Mouse (Mus musculus) kidney, postnatal 25 days (tissue): ENCODE results near the gene Dnase1l2.
"Not testable (repeated sequence)": the region's sequence is repeated elsewhere in the genome, so short reads cannot be mapped to it uniquely, and the experiment has no call there.

ENCODE experiments used
- DNase-seq, 2 experiments: peaks; one replicate each; pipeline ENCODE4 v3.0.0; 2021; ENCODE audit warnings: mixed read lengths in 2 of 2

The Dnase1l2 gene

DNA sequence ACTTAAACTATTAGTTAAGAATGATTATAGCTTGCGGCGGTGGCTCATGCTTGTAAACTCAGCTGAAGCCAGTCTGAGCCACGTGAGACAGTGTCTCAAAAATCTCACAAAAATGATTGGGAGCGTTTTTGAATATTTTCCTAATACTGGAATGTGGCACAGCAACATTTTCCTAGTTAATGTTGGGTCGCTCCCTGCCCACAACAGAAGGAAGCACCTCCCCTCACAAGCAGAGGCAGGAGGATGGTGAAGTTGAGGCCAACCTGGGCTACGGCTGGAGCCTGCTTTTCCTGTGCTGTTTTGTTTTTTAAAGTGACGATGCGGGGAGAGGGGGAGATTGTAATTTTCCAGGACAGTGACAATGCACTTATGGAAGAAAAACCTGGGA, 15.7 kb downstream of the Dnase1l2 start:
- DNase-seq = peak in 1 of 2 experiments; percentile 27

DNA sequence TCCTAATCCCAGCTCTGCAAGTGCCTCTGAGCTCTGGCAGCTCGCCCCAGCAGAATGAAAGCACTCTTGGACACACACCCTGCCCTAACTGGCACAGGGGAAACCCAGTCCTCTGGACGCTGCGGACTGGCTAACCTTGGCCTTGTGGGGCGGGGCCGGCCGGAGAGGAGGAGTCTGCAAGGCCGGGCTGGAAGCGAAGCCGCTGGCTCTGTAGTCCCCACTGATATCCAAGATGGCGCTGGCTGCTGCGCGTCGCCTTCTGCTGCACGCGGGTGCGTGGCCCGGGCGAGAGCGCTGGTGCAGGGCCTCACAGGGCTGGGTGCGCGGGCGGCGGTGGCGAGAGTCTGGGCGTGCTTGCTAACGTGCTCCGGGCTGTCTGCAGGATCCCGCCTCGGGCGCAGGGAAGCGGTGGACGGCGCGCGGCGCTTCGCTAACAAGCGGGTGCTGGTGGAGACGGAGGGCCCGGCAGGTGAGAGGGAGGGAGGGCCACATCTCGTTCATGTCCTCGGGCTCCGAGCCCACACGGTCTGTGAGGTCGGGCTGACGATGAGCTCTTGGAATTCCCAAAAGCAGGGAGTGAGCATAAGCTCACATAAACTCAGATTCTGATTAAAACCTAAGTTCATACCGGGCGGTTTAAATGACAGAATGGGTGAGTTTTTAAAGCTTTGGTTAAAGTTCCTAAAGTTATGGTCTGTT, 16.3 kb downstream of the Dnase1l2 start, which contains the start of gene Eci1:
Gene Eci1 (plus strand): TSS at position 171 of the 699 bp plus-strand sequence.
- DNase-seq = peak; percentile 97 to 99

DNA sequence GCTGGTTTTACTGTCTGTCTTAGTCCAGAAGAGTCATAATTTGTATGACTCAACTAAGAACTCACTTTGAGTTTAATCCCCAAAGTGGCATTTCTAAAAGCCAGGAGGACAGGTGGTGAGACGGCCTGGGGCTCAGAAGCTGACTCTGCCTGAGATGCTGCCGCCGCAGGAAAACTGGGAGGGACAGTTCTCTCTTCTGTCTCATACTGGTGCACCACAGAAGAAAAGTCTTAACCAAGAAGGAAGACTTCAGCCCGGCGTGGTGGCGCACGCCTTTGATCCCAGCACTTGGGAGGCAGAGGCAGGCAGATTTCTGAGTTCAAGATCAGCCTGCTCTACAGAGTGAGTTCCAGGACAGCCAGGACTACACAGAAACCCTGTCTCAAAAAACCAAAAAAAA, 17.0 kb downstream of the Dnase1l2 start:
- no peak for DNase-seq

DNA sequence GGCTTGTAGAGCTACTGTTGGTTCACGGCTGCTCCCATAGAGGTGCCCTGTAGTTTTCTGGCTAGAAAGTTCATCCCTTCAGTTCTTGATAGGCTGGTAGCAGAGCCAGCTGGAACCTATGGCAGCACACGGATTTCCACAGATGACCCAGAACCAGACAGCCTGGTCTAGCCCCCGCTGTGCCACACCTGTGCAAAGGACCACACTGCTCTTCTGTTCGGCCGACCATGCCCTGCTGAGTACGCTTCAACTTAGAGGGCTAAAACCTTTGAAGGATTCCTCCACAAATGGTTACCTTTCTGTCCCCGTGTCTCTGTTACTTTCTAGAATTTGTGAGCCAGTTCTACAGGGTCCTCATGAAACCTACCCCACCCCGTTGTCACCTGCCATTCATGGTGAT, 17.6 kb downstream of the Dnase1l2 start:
- DNase-seq = not testable (repeated sequence)

DNA sequence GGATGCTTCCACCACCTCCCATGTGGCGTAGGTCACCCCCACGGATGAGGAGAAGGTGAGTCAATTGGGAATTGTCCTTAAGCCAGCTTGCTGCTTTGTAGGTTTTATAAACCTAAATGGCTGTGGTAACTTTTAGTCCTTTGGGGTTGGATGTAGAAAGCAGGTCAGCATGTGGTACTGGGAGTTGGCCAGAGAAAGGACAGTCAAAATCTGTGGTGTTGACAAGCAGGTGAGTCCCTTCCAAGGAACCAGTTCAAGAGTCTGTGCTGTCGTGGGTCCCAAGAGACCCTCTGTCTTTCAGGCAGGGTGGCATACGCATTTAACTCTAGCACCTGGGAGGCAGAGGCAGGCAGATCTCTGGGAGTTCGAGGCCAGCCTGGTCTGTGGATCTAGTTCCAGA, 18.4 kb downstream of the Dnase1l2 start:
- no peak for DNase-seq

DNA sequence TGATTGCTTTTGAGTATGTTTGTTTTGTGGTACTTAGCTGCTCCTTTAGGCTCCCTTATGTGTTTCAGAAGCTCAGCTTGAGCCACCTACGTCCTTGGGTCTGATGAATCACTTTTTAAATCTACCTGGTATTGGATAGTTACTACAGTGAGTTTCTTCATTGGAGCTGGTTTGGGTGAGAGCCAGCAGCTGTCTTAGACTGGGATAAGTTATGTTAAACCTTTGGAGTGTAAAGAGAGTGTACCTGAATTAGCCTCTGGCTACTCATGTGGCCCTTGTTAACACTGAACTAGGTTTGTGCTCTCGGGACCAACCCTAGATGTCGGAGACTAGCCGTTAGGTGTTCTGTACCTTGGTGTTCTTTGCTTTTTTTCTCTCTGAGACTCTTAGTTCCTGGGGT, 19.8 kb downstream of the Dnase1l2 start:
- DNase-seq = no peak

DNA sequence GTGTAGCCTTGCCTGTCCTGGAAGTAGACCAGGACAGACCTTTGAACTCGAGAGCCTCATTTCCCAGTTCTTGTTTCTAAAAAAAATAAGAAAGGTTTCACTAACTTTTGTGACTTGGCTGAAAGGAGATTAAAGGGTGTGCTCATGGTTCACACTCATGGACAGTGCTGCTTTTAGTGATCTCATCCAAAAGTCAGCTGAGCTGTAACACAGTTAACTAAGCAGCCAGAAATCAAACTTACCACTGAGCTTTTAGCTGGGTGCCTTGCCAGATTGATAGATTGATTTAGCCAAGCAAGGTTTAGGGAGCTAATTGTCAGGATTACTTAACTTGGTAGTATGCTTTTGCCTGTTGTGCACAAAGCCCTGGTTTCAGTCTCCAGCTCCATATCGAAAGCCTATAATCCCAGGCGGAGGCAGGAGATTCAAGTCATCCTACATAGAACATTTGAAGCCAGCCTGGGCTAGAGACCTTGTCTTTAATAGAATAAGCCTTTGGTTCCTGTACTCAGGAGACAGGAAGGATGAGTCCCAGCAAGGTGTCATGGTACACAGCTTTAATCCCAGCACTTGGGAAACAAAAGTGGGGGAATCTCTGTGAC, 26.8 kb downstream of the Dnase1l2 start:
- no peak for DNase-seq

DNA sequence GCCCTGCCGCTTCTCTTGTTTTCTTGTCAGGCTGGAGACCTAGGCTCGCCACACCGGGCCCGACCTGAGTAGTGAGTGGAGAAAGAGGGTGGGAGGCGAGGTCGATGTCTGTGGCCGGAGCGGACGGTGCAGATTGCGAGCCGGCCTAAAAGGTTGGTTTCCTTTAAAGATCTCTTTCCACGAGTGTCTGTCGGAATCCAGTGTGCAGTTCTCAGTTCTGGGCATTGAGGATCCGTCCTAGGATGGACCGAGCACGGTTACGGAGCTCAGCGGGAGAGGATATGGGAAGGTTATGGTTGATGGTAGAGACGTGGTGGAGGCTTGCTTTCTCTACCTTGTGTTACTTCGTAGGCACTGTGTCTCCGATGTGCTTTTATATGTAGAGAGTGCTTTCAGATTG, 27.9 kb downstream of the Dnase1l2 start:
- DNase-seq = no peak

DNA sequence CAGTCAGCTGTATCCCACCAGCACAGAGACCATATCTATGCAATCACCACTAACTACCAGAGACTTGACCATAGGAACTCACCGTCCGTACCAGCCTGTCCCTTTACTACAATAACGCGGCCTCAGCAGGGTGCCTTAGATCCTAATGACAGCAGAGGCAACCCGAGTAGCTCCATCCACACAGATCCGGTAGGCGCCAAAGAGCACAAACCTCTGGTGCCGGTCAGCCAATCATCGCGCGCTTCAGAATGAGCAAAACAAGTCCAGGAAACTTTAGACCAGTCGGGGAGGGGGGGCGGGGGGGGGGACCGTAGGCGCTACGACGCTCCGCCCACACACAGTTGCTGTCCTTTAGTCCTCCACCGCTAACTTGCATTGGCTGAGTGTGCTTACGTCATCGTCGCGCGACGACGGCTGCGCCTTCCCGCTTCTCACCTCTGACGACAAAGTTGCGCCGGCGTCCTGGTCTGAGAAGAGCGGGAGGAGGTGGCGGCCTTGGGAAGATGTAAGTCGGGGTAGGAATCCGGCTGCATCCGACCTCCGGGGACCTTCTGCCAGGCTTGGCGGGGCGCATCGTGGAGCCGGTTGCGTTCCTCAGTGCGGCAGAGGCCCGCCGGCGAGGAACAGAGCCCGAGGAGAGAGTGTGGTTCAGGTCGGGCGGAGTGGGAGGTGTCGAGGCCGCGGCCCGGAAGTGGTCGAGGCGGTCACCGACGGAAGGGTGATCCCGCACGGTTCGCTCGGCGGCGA, 28.5 kb downstream of the Dnase1l2 start, which contains the start of gene Rnps1:
Gene Rnps1 (plus strand): TSS at position 336 of the 747 bp plus-strand sequence.
- peak; percentile 97 to 98 for DNase-seq

DNA sequence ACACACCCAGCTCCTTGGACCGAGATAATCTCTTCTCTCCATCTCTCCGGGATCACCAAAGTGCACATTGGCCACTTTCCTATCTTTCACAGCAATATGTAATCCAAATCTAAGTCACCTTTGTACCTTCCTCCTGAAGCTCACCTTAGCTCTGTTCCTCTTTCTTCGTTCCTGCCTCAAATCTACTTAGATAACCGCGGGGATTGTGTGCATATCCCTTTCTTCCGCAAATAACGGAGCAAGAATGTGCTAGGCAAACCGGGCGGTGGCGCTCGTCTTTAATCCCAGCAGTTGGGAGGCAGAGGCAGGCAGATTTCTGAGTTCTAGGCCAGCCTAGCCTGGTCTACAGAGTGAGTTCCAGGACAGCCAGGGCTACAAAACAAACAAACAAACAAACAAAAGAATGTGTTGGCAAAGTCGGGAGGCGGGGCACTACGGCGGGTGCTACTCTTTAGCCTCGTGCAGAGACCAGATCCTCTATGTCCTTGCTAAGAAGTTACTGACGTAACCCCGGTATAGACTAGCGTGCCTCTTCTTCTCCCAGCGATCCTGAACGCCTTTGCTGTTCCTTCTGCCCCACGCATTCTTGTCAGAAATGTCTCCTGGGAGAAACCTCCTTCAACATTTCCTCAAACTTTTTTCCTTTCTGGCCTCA, 29.2 kb downstream of the Dnase1l2 start:
- DNase-seq = peak; percentile 31 to 41

DNA sequence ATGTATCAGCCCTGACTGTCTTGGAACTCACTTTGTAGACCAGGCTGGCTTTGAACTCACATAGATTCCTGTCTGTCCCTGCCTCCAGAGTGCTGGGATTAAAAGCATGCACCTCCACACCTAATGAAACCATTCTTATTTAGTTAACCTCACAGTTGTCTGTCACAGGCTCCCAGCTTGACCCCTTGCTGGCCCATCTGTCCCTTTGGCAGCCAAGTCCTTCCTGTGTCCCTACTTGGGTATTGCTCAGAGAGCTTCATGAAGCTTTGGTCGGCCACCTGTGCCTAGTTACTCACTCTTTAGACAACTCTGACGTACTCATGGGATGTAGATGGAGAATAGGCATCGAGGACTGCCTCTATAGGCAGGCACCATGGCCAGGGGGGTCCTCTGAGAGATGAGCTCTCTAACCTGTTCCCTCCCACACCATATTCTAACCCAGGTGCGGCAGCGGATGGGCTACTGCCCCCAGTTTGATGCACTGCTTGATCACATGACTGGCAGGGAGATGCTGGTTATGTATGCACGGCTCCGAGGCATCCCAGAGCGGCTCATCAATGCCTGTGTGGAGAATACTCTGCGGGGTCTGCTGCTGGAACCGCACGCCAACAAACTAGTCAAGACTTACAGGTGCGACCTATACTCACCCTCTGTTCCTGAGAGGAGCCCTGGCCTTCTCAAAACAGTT, 35.6 kb downstream of the Dnase1l2 start:
- DNase-seq = no peak

DNA sequence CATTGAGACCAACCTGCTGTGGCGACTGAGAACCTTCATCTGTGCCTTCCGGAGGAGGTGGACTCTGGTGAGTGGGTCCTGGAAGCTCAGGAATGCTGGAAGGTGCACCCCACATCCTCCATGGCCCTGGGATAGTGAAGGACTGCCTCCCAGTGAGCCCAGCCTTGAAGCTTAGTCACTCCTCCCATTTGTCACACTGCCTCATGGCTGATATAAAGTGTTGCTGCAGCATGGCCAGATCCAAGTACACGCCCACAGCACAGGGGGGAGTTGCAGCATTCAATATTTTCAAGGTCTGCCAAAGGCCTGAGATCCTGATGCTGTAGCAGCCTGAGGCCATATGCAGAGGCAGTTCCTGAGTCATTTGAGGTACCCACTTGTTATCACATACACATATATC, 40.5 kb downstream of the Dnase1l2 start:
- DNase-seq = no peak

DNA sequence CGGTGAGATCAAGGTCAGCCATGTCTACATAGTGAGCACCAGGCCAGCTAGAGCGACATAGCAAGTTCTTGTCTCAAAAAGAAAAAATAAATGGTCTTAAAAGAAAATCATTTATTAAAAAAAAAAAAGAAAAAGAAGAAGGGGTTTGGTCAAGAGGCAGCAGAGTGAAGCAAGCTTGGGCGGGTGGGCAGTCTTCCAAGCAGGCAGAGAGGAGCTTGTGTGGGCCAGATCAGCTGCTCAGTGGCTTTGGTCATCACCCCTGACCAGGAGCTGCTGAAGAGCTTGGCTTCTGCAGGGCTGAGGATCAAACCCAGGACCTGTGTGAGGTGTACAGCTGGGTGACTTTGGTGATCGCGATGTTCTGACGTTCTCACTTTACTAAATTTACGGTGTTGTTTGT, 48.4 kb downstream of the Dnase1l2 start:
- DNase-seq = no peak

DNA sequence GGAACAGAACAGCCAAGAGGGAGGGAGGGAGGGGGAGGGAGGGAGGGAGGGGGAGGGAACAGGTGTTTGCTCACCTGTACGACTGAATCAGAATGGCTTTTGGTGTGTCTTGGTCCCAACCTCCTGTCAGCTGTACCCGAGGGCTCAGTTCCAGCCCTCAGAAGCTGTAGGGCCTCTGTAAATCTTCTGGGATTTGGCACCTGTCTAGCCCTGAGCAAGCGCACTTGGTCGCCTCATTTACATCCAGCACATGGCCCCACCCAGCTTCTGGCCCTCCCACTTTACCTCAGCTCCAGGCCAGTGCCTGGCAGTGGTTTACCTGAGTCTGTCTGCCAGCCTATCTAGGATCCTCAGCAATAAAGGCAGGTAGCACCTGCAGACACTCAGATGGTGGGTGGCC, 49.4 kb downstream of the Dnase1l2 start:
- peak in 1 of 2 experiments; percentile 44 for DNase-seq

DNA sequence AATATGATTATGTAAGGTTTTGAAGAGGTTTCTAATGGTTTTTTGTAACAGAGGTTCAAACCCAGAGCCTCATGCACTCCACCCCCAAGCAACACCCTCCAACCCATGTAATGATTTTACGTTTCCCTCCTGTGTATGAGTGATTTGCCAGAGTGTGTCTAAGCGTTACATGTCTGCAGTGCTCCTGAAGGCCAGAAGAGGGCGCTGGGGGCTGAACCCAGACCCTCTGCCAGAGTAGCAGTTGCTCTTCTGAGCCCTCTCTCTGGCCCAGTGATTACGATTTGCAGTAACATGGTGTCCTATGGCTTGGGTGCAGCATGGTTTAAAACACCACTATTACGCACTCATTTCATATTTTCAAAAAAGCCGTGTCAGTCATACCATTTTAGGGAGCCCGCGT, 51.8 kb downstream of the Dnase1l2 start:
- peak in 1 of 2 experiments; percentile 25 for DNase-seq
